Mouse (Mus musculus) heart, adult 2 months (tissue): Measurements from ENCODE around the gene A630076J17Rik.

Source experiments
- CTCF ChIP-seq: fragments of 200-600 bp; IDR thresholded peaks from 2 replicates; pipeline ENCODE4 v1.8.1; 2022; ENCODE audit warnings: antibody characterized with exemption, mild to moderate bottlenecking, moderate library complexity
- POLR2A ChIP-seq: fragments of 200-500 bp; IDR thresholded peaks from 2 replicates; pipeline ENCODE4 v1.6.1; 2011; ENCODE audit warnings: mild to moderate bottlenecking, low read depth, low read length, control low read depth; ENCODE audit not compliant: insufficient read depth

GRCm38 (mm10) chr3:107206490-107207150 lies 23.8 kb upstream of the A630076J17Rik start:
- TF ChIP-seq CTCF: no peak
- no peak for TF ChIP-seq POLR2A
